8 mouse cellular contexts compared by ENCODE assay signal in the genomic region with DNA sequence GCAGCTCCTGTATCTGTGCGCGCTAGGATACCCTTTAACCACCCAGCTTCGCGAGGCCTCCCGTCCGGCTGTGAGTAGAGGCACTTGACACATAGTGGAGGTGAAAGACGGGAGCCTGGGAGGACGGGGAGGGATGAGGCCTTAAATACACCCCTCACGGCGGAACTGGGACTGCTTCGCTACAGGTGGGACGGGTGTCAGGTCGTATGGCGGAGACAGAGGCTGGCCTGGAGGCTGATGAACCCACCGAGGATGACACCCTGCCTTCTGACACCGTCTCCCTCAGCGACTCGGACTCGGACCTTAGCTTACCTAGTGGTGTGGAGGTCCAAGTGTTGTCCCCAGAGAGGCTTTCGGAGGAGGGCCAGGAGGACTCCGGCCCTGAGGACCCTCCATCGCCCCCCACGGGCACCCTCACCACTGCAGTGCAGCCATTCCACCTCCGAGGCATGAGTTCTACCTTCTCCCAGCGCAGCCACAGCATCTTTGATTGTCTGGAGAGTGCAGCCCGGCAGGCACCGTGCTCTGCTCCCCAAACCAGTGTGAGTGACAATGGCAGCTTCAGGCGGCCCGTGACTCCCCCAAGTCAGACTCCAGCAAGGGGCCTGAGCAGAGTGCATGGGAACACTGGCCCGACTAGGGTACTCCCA. TPM values are rescaled to one million over a fixed set of nuclear protein-coding genes. Genes with fewer than 3 reads are reported as not detected.
DNase-seq lines count a peak whose midpoint lies in the region; ATAC-seq and TF ChIP-seq lines count a peak whose summit lies in the region.

No protein-coding gene starts in this region.

- peak overlapping the region; percentile 96 for H3K4me2 ChIP-seq in liver, embryonic 14.5 days (ENCODE audit: low read depth)
- peak overlapping the region; percentile 95 for H3K4me2 ChIP-seq in stomach, embryonic 16.5 days (ENCODE audit: low read depth, low read length)

- H3K27me3 ChIP-seq in testis, adult 2 months (ENCODE audit: control insufficient read depth, insufficient read depth, low read length): no peaks in the 10 kb centered on the region
- H3K27me3 ChIP-seq in hindbrain, embryonic 10.5 days (ENCODE audit: insufficient read depth, poor library complexity, severe bottlenecking): no peaks in the 10 kb centered on the region
- no peaks in the 10 kb centered on the region for H3K27me3 ChIP-seq in liver, embryonic 14.5 days (ENCODE audit: control insufficient read depth, insufficient read depth, low read length)
- no peaks in the 10 kb centered on the region for H3K27me3 ChIP-seq in stomach, embryonic 16.5 days (ENCODE audit: control insufficient read depth, insufficient read depth, low read length)

- peak overlapping the region; percentile 87 for H3K9ac ChIP-seq in liver, embryonic 14.5 days (replicated peaks)
- H3K9ac ChIP-seq in stomach, embryonic 16.5 days (ENCODE audit: low read length): peak overlapping the region; percentile 93

- TF ChIP-seq EP300 in liver, embryonic 14.5 days (IDR thresholded peaks at IDR 0.05; ENCODE audit: low read depth): no peak

- H3K4me1 ChIP-seq in testis, adult 2 months (ENCODE audit: control insufficient read depth, insufficient read depth, low read length): peaks cover 15% of the 10 kb centered on the region
- peaks cover 32% of the 10 kb centered on the region for H3K4me1 ChIP-seq in hindbrain, embryonic 10.5 days (replicated peaks)
- peaks cover 2 to 14% of the 10 kb centered on the region in 2 experiments; a peak in 3 of 4 replicates for H3K4me1 ChIP-seq in liver, embryonic 14.5 days (replicated peaks; ENCODE audit: control insufficient read depth in 2 of 2, insufficient read depth in 2 of 2, low read length in 1 of 2)
- peaks cover 18% of the 10 kb centered on the region for H3K4me1 ChIP-seq in stomach, embryonic 16.5 days (ENCODE audit: control insufficient read depth, insufficient read depth, low read length)

- peak overlapping the region; percentile 94 for H3K4me3 ChIP-seq in testis, adult 2 months (ENCODE audit: control insufficient read depth, low read depth, low read length)
- peak overlapping the region; percentile 94 for H3K4me3 ChIP-seq in hindbrain, embryonic 10.5 days
- H3K4me3 ChIP-seq in liver, embryonic 14.5 days (ENCODE audit: insufficient read depth in 1 of 2, low read depth in 2 of 2, low read length in 2 of 2): peak overlapping the region; percentile 86 to 94
- H3K4me3 ChIP-seq in stomach, embryonic 16.5 days (replicated peaks; ENCODE audit: low read length): peak overlapping the region; percentile 86

- peak overlapping the region; percentile 90 for H3K27ac ChIP-seq in testis, adult 2 months (ENCODE audit: control insufficient read depth, insufficient read depth, low read depth, low read length)
- H3K27ac ChIP-seq in hindbrain, embryonic 10.5 days: peak overlapping the region; percentile 94
- H3K27ac ChIP-seq in liver, embryonic 14.5 days: peak overlapping the region; percentile 27
- peak overlapping the region; percentile 96 for H3K27ac ChIP-seq in stomach, embryonic 16.5 days (ENCODE audit: low read length)

- no peak for TF ChIP-seq POLR2A in testis, adult 2 months (IDR thresholded peaks at IDR 0.05; ENCODE audit: control insufficient read depth, low read depth, low read length)

- no peaks in the 10 kb centered on the region for H3K9me3 ChIP-seq in hindbrain, embryonic 10.5 days
- H3K9me3 ChIP-seq in liver, embryonic 14.5 days (ENCODE audit: control insufficient read depth, low read length): no peaks in the 10 kb centered on the region
- H3K9me3 ChIP-seq in stomach, embryonic 16.5 days (replicated peaks; ENCODE audit: control insufficient read depth, low read length): no peaks in the 10 kb centered on the region

- peak; percentile 26 for DNase-seq in adrenal gland, postnatal 10 days
- no peak for DNase-seq in adrenal gland, adult 2 months
- DNase-seq in testis, postnatal 10 days (ENCODE audit: low spot score): no peak
- DNase-seq in hindbrain, embryonic 10.5 days (ENCODE audit: low spot score): no peak
- DNase-seq in liver, embryonic 14.5 days (ENCODE audit: low read depth in 3 of 3, low spot score in 3 of 3): no peak
- DNase-seq in layer of hippocampus, adult 18-20 months (ENCODE audit: low spot score in 2 of 2): no peak

- H3K36me3 ChIP-seq in testis, adult 2 months (ENCODE audit: control insufficient read depth, insufficient read depth, low read length): no peaks in the 10 kb centered on the region
- H3K36me3 ChIP-seq in hindbrain, embryonic 10.5 days: peaks cover 49% of the 10 kb centered on the region
- peaks cover 15% of the 10 kb centered on the region for H3K36me3 ChIP-seq in liver, embryonic 14.5 days (replicated peaks; ENCODE audit: control insufficient read depth, insufficient read depth, low read depth)
- H3K36me3 ChIP-seq in stomach, embryonic 16.5 days (ENCODE audit: control insufficient read depth, insufficient read depth, low read length): peaks cover 9% of the 10 kb centered on the region; the same call in 1 of the 2 replicates

- 0 out of 2 replicates have a peak, but pooled peaks have one; percentile 11 for TF ChIP-seq CTCF in testis, adult 2 months (IDR thresholded peaks at IDR 0.05; ENCODE audit: control insufficient read depth, insufficient read depth, insufficient replicate concordance, low read depth, low read length)
- TF ChIP-seq CTCF in liver, embryonic 14.5 days (IDR thresholded peaks at IDR 0.05; ENCODE audit: low read depth): no peak

- 13% methylated on average over 30 of the region's 30 CpGs for WGBS in hindbrain, embryonic 10.5 days
- WGBS in liver, embryonic 14.5 days (ENCODE audit: insufficient replicate concordance): 11% methylated on average over 30 of the region's 30 CpGs
- 6% methylated on average over 30 of the region's 30 CpGs for WGBS in stomach, embryonic 16.5 days

- ATAC-seq in liver, embryonic 14.5 days (ENCODE audit: insufficient read depth): peak; percentile 12
- ATAC-seq in stomach, embryonic 16.5 days (ENCODE audit: insufficient read depth, low FRiP score): peak; percentile 1; the same call in 1 of the 2 replicates

RNA-seq across cellular contexts. Expression of gene Tssc4, which starts 0.8 kb away (rescaled TPM):
- total RNA-seq in adrenal gland, postnatal 10 days (2021): 10 to 100 TPM; 26.9 to 31.2 TPM
- total RNA-seq in adrenal gland, adult 2 months (2021): 10 to 100 TPM; 23.3 to 30.9 TPM
- polyA plus RNA-seq in adrenal gland, adult 2 months (2012; rRNA removed): 120 and 142 TPM in 2 replicates
- 43.1 and 43.7 TPM in 2 replicates for polyA plus RNA-seq in testis, adult 2 months (2012; rRNA removed)
- 130 and 134 TPM in 2 replicates for polyA plus RNA-seq in hindbrain, embryonic 10.5 days (2016; fragmentation: Nextera tagmentation; extraction: Ambion mirVana)
- polyA plus RNA-seq in liver, embryonic 14.5 days (2012; rRNA removed): 38.5 and 48.3 TPM in 2 replicates
- polyA plus RNA-seq in liver, embryonic 14.5 days (2014; fragmentation: Nextera tagmentation; extraction: Ambion mirVana): 26.9 and 27.8 TPM in 2 replicates
- 75.8 and 84.7 TPM in 2 replicates for polyA plus RNA-seq in stomach, embryonic 16.5 days (2015; fragmentation: Nextera tagmentation; extraction: Ambion mirVana)
- 10 to 100 TPM; 39.1 to 48.2 TPM for total RNA-seq in layer of hippocampus, adult 18-20 months (2021)

RNA-seq across cellular contexts. Expression of gene Cd81, which starts 17.3 kb away (rescaled TPM):
- 100 to 1,000 TPM; 499 to 511 TPM for total RNA-seq in adrenal gland, postnatal 10 days (2021)
- total RNA-seq in adrenal gland, adult 2 months (2021): 100 to 1,000 TPM; 693 to 716 TPM
- polyA plus RNA-seq in adrenal gland, adult 2 months (2012; rRNA removed): 3,024 and 3,201 TPM in 2 replicates
- 63.3 and 78.4 TPM in 2 replicates for polyA plus RNA-seq in testis, adult 2 months (2012; rRNA removed)
- polyA plus RNA-seq in hindbrain, embryonic 10.5 days (2016; fragmentation: Nextera tagmentation; extraction: Ambion mirVana): 238 and 265 TPM in 2 replicates
- 48.0 and 56.2 TPM in 2 replicates for polyA plus RNA-seq in liver, embryonic 14.5 days (2012; rRNA removed)
- polyA plus RNA-seq in liver, embryonic 14.5 days (2014; fragmentation: Nextera tagmentation; extraction: Ambion mirVana): 120 and 129 TPM in 2 replicates
- polyA plus RNA-seq in stomach, embryonic 16.5 days (2015; fragmentation: Nextera tagmentation; extraction: Ambion mirVana): 638 and 686 TPM in 2 replicates
- total RNA-seq in layer of hippocampus, adult 18-20 months (2021): 100 to 1,000 TPM; 459 to 481 TPM

RNA-seq across cellular contexts. Expression of gene Trpm5, which starts 24.6 kb away (rescaled TPM):
- total RNA-seq in adrenal gland, postnatal 10 days (2021): 1 to 10 TPM in 1 of 2 experiments, under 1 TPM in 1; 0.99 to 1.0 TPM
- under 1 TPM; 0.23 to 0.24 TPM for total RNA-seq in adrenal gland, adult 2 months (2021)
- polyA plus RNA-seq in adrenal gland, adult 2 months (2012; rRNA removed): 0.40 and 0.48 TPM in 2 replicates
- 1.1 and 1.5 TPM in 2 replicates for polyA plus RNA-seq in testis, adult 2 months (2012; rRNA removed)
- polyA plus RNA-seq in hindbrain, embryonic 10.5 days (2016; fragmentation: Nextera tagmentation; extraction: Ambion mirVana): 0.55 and 0.71 TPM in 2 replicates
- polyA plus RNA-seq in liver, embryonic 14.5 days (2012; rRNA removed): 0.43 and 0.54 TPM in 2 replicates
- 0.34 and 0.87 TPM in 2 replicates for polyA plus RNA-seq in liver, embryonic 14.5 days (2014; fragmentation: Nextera tagmentation; extraction: Ambion mirVana)
- polyA plus RNA-seq in stomach, embryonic 16.5 days (2015; fragmentation: Nextera tagmentation; extraction: Ambion mirVana): 18.3 and 18.5 TPM in 2 replicates
- under 1 TPM in 1 of 2 experiments, not detected in 1; 0.07 TPM for total RNA-seq in layer of hippocampus, adult 18-20 months (2021)

RNA-seq across cellular contexts. Expression of gene Kcnq1, which starts 36.3 kb away (rescaled TPM):
- total RNA-seq in adrenal gland, postnatal 10 days (2021): 1 to 10 TPM; 4.4 to 5.0 TPM
- 1 to 10 TPM; 1.9 to 4.1 TPM for total RNA-seq in adrenal gland, adult 2 months (2021)
- 14.2 and 17.2 TPM in 2 replicates for polyA plus RNA-seq in adrenal gland, adult 2 months (2012; rRNA removed)
- polyA plus RNA-seq in testis, adult 2 months (2012; rRNA removed): 1.6 and 1.8 TPM in 2 replicates
- 0.98 and 2.3 TPM in 2 replicates for polyA plus RNA-seq in hindbrain, embryonic 10.5 days (2016; fragmentation: Nextera tagmentation; extraction: Ambion mirVana)
- polyA plus RNA-seq in liver, embryonic 14.5 days (2012; rRNA removed): 0.12 and 0.21 TPM in 2 replicates
- 0.27 and 0.41 TPM in 2 replicates for polyA plus RNA-seq in liver, embryonic 14.5 days (2014; fragmentation: Nextera tagmentation; extraction: Ambion mirVana)
- polyA plus RNA-seq in stomach, embryonic 16.5 days (2015; fragmentation: Nextera tagmentation; extraction: Ambion mirVana): 10.0 and 10.1 TPM in 2 replicates
- total RNA-seq in layer of hippocampus, adult 18-20 months (2021): under 1 TPM; 0.28 to 0.40 TPM

Comparison
In these comparisons a context has a peak if more than half of its experiments do, and no peak if none do; other contexts are left out.
1. H3K27ac ChIP-seq: peak in every context shown above with its lines; median percentile 96 in stomach, embryonic 16.5 days; 94 in hindbrain, embryonic 10.5 days; 90 in testis, adult 2 months; 27 in liver, embryonic 14.5 days.